Mouse (Mus musculus) CD4-positive helper T cell, adult 2 months (primary cell): ENCODE results near the gene Dtymk.
"Not testable (repeated sequence)": the region's sequence is repeated elsewhere in the genome, so short reads cannot be mapped to it uniquely, and the experiment has no call there.

Experiments used
- DNase-seq: peaks from one replicate; pipeline ENCODE4 v3.0.0-alpha.2; 2012; ENCODE audit warnings: low read depth, missing footprints, low spot score

Dtymk gene

DNA sequence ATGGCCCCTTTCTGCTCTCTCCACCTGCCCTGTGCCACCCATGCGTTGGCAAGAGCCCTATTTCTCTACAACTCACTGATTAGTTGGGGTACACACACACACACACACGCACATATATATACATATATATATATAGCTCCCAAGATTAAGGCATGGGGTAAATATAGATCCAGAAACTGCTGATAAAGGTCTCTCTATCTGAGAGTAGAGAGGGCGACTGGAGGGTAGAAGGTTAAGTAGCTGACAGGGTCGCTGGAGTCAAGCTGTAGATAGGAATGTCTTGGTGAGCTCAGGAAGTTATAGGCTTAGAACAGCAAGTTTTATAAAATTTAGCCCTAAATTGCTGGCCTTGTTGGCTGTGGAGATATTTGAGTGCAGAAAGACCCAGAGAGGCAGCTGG is 3.1 kb upstream of the Dtymk start:
- DNase-seq = no peak

GRCm38 (mm10) chr1:93803556-93804507 is 2.1 kb upstream of the Dtymk start, which contains the start of gene Ing5:
Gene Ing5, plus strand, starts transcription at chr1:93803965.
- peak; percentile 98 for DNase-seq

- peak; percentile 23 for DNase-seq
These were observed 1.0 kb upstream of the Dtymk start for GRCm38 (mm10) chr1:93802771-93803170.

GRCm38 (mm10) chr1:93800670-93801503 is 847 bp downstream of the Dtymk start:
- DNase-seq = peak; percentile 3

DNA sequence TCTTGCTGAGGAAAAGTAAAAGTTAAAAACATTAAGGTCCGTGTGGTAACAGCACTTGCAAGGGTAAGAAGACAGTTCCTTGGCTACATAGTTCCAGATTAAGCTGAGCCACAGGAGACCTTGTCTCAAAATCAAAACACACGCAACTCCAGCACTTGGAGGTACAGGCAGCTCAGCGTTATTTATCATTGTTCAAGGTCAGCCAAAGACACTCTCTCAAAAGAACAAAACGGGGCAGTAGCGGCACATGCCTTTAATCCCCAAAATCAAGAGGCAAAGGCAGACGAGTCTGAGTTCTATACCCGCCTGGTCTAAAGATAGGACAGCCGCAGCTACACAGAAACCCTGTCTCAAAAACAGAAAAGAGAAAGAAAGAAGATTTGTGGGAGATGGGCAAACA is 5.8 kb downstream of the Dtymk start:
- no peak for DNase-seq

DNA sequence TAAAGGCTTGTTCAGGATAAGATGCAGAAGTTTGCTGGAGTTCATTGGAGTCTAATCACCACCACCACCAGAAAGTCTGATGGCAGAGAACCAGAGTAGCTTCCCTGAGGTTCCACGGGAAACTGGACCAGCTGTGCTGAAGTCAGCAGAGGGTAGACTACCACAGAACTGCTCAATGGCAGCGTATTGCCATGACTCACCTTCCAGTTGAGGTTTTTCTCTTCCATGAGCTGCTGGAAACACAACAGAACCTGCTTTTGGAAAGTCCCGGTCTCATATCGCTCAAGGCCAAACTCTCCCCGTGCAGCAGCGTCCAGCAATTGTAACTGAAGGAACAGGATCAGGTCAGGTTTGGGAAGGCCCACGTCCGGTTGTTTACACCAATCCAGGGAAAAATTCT is 7.2 kb downstream of the Dtymk start:
- no peak for DNase-seq

DNA sequence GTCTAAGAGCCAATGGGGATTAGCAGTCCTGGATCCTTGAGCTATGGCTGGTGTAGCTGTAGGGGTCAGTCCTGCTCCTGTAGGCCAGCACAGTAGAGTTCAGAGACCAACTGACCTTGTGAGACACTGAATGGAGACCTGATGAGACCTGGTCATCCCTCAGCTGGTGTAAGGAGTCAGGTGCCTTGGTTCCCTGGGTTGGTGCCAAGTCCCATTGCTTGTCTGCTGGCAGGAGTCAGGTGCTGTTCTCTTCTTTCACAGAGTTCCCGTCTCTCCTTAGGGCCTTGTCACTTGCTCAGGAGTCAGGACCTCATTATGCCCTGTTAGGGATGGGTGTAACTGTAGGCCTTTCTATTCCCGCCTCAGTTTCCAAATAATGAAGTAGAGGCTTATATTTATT is 14.8 kb downstream of the Dtymk start:
- no peak for DNase-seq

DNA sequence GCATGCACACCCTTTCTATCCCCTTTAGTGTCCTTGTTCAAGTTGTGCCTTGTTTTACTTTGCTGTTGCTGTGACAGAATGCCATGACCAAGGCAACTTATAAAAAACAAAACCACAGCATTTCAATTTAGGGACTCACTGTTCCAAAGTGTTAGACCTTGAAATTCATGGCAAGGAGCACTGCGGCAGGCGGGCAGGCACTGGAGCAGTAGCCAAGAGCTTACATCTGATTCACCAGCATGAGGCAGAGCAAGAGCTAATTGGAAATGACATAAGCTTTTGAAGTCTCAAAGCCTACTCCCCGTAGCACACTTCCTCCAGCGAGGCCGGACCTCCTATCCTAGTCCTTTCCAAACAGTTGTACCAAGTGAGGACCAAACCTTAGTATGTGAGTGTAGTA is 25.0 kb downstream of the Dtymk start:
- DNase-seq = no peak

- no peak for DNase-seq
These were observed 31.8 kb downstream of the Dtymk start for GRCm38 (mm10) chr1:93769901-93770300.

DNA sequence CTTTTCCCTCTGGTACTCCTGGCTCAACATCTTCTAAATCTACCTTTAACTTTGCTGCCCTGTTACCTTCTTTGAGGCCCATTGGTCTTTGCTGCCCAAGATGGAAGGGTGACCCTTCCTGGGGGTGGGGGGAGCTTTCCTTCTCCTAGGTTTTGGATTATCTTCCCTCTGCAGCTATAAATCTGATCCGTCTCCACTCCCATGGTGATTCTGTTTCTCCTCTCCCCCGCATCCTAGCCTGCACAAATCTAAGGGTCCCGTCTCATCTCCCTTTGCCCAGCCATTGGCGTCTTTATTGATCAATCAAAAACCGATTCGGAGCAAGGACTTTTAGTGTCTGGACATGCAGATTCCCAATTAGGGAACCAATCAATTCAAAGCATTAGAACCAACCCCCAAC is 34.1 kb downstream of the Dtymk start:
- no peak for DNase-seq

DNA sequence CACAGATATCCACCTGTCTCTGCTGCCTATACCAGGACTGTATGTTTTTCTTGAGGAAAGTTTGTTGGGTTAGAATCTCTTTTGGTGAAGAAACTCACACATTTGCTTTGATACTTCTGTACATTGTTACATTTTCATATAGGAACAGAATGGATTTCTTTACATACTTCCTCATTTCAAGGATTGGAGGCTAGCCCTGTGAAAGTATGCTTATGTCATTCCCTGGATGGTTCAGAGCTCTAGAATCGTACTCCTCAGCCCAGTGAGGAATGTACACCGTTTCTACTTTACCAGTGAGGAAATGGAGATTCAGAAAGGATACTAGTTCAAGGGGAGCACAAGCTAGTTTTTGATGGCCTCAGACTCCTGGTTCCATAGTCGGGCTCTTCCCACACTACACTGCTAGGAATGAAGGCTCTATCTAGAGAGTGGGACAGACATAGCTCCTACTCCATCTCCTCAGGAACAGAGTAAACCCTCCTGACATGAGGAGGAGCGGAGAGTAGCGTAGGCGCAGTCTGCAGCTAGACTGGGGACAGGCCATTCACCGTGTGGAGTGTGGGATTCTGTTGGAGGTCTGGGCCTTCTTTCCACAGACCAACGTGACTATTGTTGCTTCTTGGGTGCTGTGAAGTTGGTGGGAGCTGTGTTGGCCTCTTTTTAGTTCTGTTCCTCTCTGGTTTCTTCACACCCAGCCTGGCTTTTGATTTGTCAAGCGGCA is 36.7 kb downstream of the Dtymk start:
- DNase-seq = no peak

- not testable (repeated sequence) for DNase-seq
These were observed 38.2 kb downstream of the Dtymk start for GRCm38 (mm10) chr1:93763531-93763930.

DNA sequence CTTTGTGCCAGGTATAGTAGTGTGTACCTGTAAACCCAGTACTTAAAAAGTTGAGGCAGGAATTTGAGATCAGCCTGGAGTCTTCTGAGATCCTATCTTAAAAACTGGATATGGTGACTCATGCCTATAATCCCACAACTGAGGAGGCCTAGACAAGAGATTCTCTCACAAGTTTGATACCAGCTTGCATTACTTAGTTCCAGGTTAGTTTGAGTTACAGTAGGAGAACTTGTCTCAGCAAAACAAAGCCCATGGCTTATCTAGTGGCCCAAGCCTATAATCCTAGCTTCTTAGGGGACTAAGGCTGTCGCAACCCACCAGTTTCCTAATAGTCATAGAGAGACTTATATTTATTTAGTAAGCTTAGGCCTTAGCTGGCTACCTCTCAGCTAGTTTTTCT is 41.7 kb downstream of the Dtymk start:
- DNase-seq = no peak

GRCm38 (mm10) chr1:93756154-93756553 is 45.6 kb downstream of the Dtymk start:
- no peak for DNase-seq

DNA sequence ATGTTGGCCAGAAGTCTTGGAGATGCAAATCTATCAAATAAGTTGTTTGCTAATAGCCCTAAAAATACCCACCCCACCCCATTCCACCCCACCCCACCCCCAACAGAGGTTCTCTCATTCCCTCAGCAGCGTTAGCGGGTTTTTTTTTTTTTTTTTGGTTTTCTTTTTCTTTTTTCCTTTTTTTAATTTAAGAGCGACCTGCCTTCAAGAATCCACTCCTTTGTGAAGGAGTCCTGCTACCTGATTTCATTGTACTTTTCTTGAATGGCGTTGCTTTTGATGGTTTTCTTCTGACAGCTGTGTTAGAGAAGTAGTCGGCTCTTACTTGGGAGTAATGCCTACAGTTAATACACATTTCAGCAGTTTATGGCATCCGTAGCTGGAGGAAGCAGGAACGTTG is 46.1 kb downstream of the Dtymk start:
- no peak for DNase-seq

DNA sequence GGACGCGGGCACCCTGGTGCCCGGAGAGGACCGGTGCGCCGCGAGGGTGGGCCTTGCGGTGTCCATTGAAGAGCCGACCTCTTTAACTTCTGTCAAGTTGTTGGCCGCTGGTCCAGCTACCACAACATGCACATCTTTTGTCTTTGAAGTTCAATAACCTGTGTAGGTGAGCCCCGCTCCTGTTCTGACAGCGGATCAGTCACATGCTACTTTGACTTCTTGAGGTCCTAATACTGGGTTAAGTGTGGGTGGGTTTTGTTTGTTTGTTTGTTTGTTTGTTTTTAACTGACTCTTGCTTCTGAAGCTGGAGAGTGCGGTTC is 46.5 kb downstream of the Dtymk start:
- DNase-seq = no peak

DNA sequence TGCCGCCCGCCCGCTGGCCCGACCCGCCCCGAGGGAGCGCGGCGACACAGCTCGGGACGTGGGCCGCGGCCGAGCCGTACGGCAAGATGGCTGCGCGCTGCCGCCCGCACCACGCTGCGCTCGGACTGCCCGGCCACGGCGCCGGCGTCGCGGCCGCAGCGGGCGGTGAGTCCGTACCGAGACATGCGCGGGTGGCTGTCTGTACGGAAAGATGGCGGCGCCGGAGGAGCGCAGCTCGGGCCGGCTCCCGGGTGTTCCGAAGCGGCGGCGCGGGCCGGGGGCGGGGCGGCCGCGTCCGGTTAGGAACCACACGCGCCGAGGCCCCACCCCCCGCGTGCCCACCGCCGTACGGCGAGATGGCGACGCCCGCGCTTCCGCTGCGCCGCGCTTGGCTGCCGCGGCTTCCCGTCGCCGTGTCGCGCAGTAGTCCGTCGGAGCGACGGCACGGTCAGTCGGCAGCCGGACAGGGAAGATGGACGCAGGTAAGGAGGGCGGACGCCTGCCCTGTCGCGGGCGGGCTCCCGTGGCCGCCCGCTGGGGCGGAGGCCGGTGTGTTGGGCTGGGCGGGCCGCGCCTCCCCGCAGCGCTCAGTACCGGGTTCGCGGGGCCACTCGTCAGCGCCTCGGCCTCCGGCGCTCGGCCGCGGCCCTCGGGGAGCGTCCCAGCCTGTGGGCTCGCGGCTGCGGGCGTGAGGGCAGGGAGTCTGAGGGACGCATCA is 47.0 kb downstream of the Dtymk start, which contains the start of gene Thap4:
Gene Thap4 (minus strand): TSS at position 292 of the 718 bp plus-strand sequence.
- peak; percentile 91 for DNase-seq

DNA sequence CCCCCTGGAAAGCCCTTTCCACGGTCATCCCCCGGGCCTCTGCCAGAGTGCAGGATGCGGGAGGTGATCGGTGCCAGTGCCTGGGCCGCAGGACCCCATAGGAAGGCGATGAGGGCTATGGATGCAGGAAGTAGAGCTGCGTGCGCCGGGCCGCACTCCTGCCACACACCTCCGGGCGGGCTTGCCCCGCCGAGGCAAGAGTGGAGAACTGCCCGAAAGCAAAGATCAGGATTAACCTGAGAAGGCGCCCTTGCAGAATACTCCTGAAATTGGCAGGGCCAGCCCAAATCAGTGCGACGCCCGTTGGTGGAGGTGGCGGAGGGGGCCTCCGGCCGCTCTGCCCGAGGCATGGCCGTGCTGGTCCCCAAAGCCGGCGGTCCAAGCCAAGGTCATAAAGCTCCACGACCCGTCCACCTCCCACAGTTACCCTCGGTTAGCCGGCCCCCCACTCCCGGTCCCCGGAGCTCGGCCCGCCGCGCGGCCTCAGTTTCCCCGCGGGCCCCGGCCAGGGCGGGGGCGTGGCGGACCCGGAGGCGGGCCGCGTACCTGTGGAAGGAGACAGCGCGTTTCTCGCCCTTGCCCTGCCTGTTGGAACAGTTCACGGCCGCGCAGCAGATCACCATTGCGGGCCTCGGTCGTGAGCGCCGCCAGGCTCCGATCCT is 47.7 kb downstream of the Dtymk start:
- peak; percentile 38 for DNase-seq

GRCm38 (mm10) chr1:93751290-93751689 is 50.4 kb downstream of the Dtymk start, which contains the start of gene Atg4b:
Gene Atg4b, plus strand, starts transcription at chr1:93751500.
- no peak for DNase-seq

GRCm38 (mm10) chr1:93748539-93748938 is 53.2 kb downstream of the Dtymk start:
- no peak for DNase-seq

- DNase-seq = no peak
These were observed 55.6 kb downstream of the Dtymk start for GRCm38 (mm10) chr1:93746179-93746578.
